Mouse (Mus musculus) small intestine, adult 2 months (tissue): ENCODE results near the gene Acot6. TPM values are rescaled to one million over a fixed set of nuclear protein-coding genes. Genes with fewer than 3 reads are reported as not detected.

Source experiments
- H3K27ac ChIP-seq: fragments of 200-500 bp; 2 replicates; pipeline ENCODE4 v1.5.1; 2012; ENCODE audit warnings: low read depth, low read length, control low read depth, inconsistent platforms; ENCODE audit not compliant: insufficient read depth
- H3K27me3 ChIP-seq: fragments of 200-500 bp; 2 replicates; pipeline ENCODE4 v1.6.1; 2012; ENCODE audit warnings: mild to moderate bottlenecking, moderate library complexity, low read length, inconsistent platforms; ENCODE audit not compliant: control insufficient read depth, insufficient read depth
- H3K36me3 ChIP-seq: fragments of 200-500 bp; 2 replicates; pipeline ENCODE4 v1.6.1; 2012; ENCODE audit warnings: mild to moderate bottlenecking, low read length, control low read depth, inconsistent platforms; ENCODE audit not compliant: control insufficient read depth, insufficient read depth
- H3K4me1 ChIP-seq: fragments of 200-500 bp; 2 replicates; pipeline ENCODE4 v1.6.1; 2012; ENCODE audit warnings: low read length, inconsistent platforms, mixed read lengths; ENCODE audit not compliant: control insufficient read depth, insufficient read depth, insufficient read length
- H3K4me3 ChIP-seq: fragments of 200-500 bp; 2 replicates; pipeline ENCODE4 v1.5.1; 2012; ENCODE audit warnings: low read depth, mild to moderate bottlenecking, control low read depth, inconsistent platforms, low read length, moderate library complexity
- CTCF ChIP-seq: fragments of 200-500 bp; IDR thresholded peaks from 2 replicates; pipeline ENCODE4 v1.5.1; 2012; ENCODE audit warnings: low read depth, mild to moderate bottlenecking, control low read depth, inconsistent platforms, low read length, moderate library complexity, mixed read lengths; ENCODE audit not compliant: insufficient replicate concordance, insufficient read length; ENCODE audit errors: extremely low read depth
- POLR2A ChIP-seq: fragments of 200-500 bp; IDR thresholded peaks from 2 replicates; pipeline ENCODE4 v1.6.1; 2012; ENCODE audit warnings: low read depth, mild to moderate bottlenecking, control low read depth, inconsistent platforms, low read length, moderate library complexity
- WGBS: fragments of 180-500 bp; shearing (Covaris S2); methylation state at CpG from one replicate; pipeline ENCODE4 v1.1.7; 2018; 5-methylcytosine and 5-hydroxymethylcytosine counted together
- polyA plus RNA-seq: library from polyadenylated mRNA; depleted of rRNA; stranded (reverse); fragments of >200 nt; gene quantifications from 2 replicates; pipeline ENCODE4 v1.2.3, GENCODE M21; 2012

Acot6 gene
- polyA plus RNA-seq, 1 experiment = 0.77 TPM

DNA sequence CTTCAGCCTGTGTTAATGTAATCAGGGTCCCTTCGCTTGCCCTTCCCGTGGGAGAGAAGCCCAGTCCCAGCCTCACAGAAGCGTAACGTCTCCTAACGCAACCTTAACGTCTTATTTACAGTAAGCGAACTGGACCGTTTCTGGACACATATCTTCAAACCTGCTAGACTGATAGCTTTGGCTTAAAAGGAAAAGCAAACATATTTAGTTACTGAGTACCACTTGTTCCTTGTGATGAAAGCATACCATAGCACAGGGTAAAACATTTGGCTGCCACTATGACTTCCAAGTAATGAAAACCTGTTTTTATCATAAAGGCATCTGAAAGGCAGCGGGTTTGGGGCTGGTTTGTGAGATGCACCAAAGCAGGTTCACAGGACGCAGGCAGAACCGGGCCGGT, 25.4 kb downstream of the Acot6 start:
- no peak for TF ChIP-seq POLR2A
- TF ChIP-seq CTCF = no peak
- no peaks in the 10 kb centered on the region for H3K27me3 ChIP-seq
- H3K36me3 ChIP-seq = no peaks in the 10 kb centered on the region
- no peaks in the 10 kb centered on the region for H3K4me1 ChIP-seq
- WGBS = 83% methylated on average over 12 of the region's 12 CpGs
- no peak overlapping the region for H3K4me3 ChIP-seq
- no peak overlapping the region for H3K27ac ChIP-seq

DNA sequence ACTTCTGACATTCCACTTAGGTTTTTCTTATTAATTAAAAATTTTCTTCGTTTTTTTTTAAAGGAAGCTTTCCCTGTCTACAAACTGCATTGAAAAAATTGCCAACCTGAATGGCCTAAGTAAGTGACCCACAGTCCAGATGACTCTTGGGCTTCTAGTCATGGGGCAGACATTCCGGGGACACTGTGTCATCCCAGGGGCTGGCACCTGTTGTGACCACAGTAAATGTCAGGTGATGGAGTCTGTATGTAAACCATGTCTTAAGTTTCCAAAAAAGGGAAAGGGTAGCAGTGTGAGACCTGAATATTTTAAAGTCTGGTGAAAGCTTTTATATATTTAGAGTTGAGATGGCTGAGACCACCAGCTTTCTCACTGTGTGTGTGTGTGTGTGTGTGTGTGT, 26.4 kb downstream of the Acot6 start:
- WGBS = 93% methylated on average over 2 of the region's 2 CpGs
- Histone ChIP-seq H3K27ac (no peak overlapping the region), H3K4me3 (no peak overlapping the region), H3K27me3 (no peaks in the 10 kb centered on the region), H3K4me1 (no peaks in the 10 kb centered on the region), H3K36me3 (no peaks in the 10 kb centered on the region)
- no peak for TF ChIP-seq CTCF
- no peak for TF ChIP-seq POLR2A

DNA sequence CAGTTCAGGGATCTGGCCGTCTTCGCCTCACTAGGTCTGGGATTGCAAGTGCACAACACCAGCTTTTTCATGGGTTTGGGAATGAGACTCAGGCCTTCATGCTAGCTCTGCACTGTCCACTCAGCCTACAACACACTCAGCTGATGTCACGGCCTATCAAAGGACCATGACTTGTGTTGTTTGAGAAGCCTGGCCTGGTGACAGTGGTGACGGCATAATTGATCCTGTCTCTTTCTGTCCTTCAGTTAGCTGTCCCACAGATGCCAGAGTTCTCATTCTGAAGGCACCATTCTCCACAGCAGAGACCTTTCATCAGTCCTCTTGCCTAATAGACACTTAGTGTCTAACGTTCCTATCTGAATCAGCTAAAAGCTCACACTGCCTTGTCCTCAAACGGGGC, 28.1 kb downstream of the Acot6 start:
- 90% methylated on average over 6 of the region's 6 CpGs for WGBS
- H3K27ac ChIP-seq = no peak overlapping the region
- H3K4me1 ChIP-seq = no peaks in the 10 kb centered on the region
- H3K27me3 ChIP-seq = no peaks in the 10 kb centered on the region
- H3K4me3 ChIP-seq = no peak overlapping the region
- TF ChIP-seq CTCF = no peak
- no peak for TF ChIP-seq POLR2A
- H3K36me3 ChIP-seq = no peaks in the 10 kb centered on the region

DNA sequence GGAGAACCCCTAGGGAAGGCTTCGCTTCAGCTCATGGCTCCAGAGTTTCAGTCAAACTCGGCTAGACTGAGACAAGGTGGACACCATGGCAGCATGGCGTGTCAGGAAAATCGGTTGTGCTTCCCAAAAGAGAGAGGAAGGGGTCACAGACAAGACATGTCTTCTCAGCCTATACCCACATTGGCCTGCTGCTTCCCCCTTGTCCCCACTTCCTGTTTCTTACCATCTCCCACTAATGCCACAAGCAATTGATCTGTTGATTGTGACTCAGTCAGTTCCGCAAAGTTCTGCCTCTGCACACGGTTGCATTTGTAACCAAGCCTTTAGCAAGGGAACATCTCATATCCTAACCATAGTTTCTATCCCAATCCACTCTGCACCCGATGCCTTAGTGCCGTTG, 29.5 kb downstream of the Acot6 start:
- H3K36me3 ChIP-seq = no peaks in the 10 kb centered on the region
- H3K27me3 ChIP-seq = no peaks in the 10 kb centered on the region
- 90% methylated on average over 8 of the region's 8 CpGs for WGBS
- H3K4me3 ChIP-seq = no peak overlapping the region
- no peak overlapping the region for H3K27ac ChIP-seq
- H3K4me1 ChIP-seq = no peaks in the 10 kb centered on the region
- TF ChIP-seq POLR2A (no peak), CTCF (no peak)

DNA sequence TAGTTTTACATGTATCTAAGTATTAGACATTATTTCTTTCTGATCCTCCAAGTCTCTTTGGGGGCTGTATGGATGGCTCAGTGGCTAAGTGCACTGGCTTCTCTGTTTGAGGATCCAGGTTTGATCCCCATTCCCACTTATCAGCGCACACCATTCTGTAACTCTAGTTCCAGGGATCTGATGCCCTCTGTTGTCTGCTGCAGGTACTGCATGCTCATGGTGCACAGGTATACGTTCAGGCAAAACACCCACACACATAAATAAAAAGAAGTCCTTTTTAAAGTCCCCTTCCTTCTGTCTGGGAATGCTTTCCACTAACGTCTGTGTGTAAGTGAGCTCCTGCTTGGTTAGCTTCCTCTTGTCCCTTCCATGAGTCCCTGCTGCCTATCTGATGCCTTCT, 31.8 kb downstream of the Acot6 start:
- H3K4me1 ChIP-seq = no peaks in the 10 kb centered on the region
- H3K27me3 ChIP-seq = no peaks in the 10 kb centered on the region
- peak; percentile 52; the same call in 1 of the 2 replicates for TF ChIP-seq CTCF
- TF ChIP-seq POLR2A = no peak
- no peaks in the 10 kb centered on the region for H3K36me3 ChIP-seq
- 68% methylated on average over 3 of the region's 3 CpGs for WGBS
- no peak overlapping the region for H3K4me3 ChIP-seq
- H3K27ac ChIP-seq = no peak overlapping the region

DNA sequence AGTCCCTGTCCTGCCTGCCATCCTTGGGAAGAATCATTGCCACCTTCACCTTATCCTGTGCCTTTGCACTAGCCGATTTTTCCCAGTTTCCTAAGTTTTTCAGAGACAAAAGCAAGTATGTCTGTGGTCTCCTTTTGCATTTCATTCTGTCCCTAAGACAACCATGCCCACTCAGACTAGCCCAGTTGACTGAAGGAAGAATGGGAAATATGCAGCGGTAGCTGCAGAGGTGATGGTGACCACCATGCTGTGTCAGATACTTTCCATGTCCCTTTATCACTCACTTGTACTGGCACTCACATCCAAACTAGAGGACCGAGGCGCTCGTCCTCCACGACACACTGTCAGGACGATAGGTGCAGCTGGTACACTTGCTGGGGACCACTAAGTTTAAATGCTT, 36.7 kb downstream of the Acot6 start:
- WGBS = 95% methylated on average over 7 of the region's 7 CpGs
- Histone ChIP-seq H3K4me3 (no peak overlapping the region), H3K4me1 (no peaks in the 10 kb centered on the region; the same call in 1 of the 2 replicates), H3K36me3 (no peaks in the 10 kb centered on the region), H3K27me3 (no peaks in the 10 kb centered on the region), H3K27ac (no peak overlapping the region)
- TF ChIP-seq CTCF (no peak), POLR2A (no peak)

DNA sequence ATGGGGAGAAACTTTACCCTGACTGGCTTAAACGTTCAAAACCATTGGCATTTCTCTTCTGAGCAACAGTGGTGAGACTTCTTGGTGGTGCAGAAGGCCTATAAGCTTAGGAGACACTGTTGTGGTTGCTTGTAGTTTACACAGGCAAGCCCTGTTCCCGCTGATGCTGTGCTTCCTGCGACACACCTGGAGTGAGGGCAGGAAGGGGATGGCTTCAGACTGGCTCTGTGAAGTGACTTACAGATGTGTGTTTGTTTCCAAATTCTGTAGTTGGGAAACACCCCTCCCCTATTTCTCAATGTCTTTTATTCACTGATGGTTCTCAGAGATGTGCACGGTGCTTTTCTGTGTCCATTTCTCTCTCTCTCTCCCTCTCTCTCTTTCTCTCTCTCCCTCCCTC, 39.7 kb downstream of the Acot6 start:
- Histone ChIP-seq H3K27me3 (no peaks in the 10 kb centered on the region), H3K4me1 (no peaks in the 10 kb centered on the region; the same call in 1 of the 2 replicates), H3K36me3 (no peaks in the 10 kb centered on the region), H3K27ac (no peak overlapping the region), H3K4me3 (no peak overlapping the region)
- WGBS = 72% methylated on average over 4 of the region's 4 CpGs
- TF ChIP-seq CTCF (no peak), POLR2A (no peak)

DNA sequence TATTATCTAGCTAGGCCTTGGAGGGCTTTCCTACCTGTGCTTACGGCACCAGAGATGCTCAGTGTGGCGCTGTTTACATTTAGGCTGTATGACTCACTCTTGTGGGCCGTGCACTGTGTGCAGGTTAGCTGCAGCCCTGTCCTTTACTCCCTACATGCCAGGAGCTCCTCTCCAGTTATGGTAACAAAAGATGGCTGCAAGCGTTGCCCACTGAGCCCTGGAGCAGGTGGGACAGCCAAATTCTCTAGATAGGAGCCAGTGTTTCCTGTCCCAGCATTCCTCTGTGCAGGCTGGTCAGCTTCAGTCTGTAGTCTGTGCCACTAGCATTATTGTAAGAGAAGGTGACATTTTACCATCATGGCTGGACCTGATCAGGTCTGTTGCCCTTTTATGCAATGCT, 40.8 kb downstream of the Acot6 start:
- no peak overlapping the region for H3K4me3 ChIP-seq
- no peaks in the 10 kb centered on the region for H3K27me3 ChIP-seq
- H3K27ac ChIP-seq = no peak overlapping the region
- H3K4me1 ChIP-seq = no peaks in the 10 kb centered on the region; the same call in 1 of the 2 replicates
- TF ChIP-seq CTCF (no peak), POLR2A (no peak)
- no peaks in the 10 kb centered on the region for H3K36me3 ChIP-seq
- WGBS = 84% methylated on average over 4 of the region's 4 CpGs
